Mouse (Mus musculus): ENCODE results near the gene Sh2d1b2. TPM values are rescaled to one million over a fixed set of nuclear protein-coding genes. Genes with fewer than 3 reads are reported as not detected.
"Not testable (repeated sequence)": the region's sequence is repeated elsewhere in the genome, so short reads cannot be mapped to it uniquely, and the experiment has no call there.

Sh2d1b2 gene
- not detected in 2 replicates for polyA plus RNA-seq (2015; fragmentation: Nextera tagmentation; extraction: Ambion mirVana)

- not testable (repeated sequence) for H3K36me3 ChIP-seq (replicated peaks; ENCODE audit: insufficient read depth, low read length); H3K9ac ChIP-seq (replicated peaks); H3K4me3 ChIP-seq (ENCODE audit: low read depth, low read length); H3K27ac ChIP-seq (ENCODE audit: low read depth); DNase-seq; H3K4me2 ChIP-seq (ENCODE audit: low read depth, low read length); H3K9me3 ChIP-seq (ENCODE audit: low read length); ATAC-seq; H3K4me1 ChIP-seq (ENCODE audit: insufficient read depth); H3K27me3 ChIP-seq (ENCODE audit: insufficient read depth, low read length)
- WGBS (ENCODE audit: insufficient replicate concordance) = 57% methylated on average over 5 of the region's 6 CpGs
Measured at GRCm38 (mm10) chr1:170232688-170233087, at the start of gene Sh2d1b2. TSS of gene Sh2d1b2 (plus strand) at chr1:170232749.

- Histone ChIP-seq H3K9me3 (ENCODE audit: low read length) (no peaks in the 10 kb centered on the region), H3K9ac (replicated peaks) (no peak overlapping the region), H3K36me3 (replicated peaks; ENCODE audit: insufficient read depth, low read length) (no peaks in the 10 kb centered on the region), H3K27me3 (ENCODE audit: insufficient read depth, low read length) (no peaks in the 10 kb centered on the region), H3K27ac (ENCODE audit: low read depth) (no peak overlapping the region), H3K4me3 (ENCODE audit: low read depth, low read length) (no peak overlapping the region), H3K4me1 (ENCODE audit: insufficient read depth) (no peaks in the 10 kb centered on the region), H3K4me2 (ENCODE audit: low read depth, low read length) (no peak overlapping the region)
- TF ChIP-seq EP300 (IDR thresholded peaks at IDR 0.05; ENCODE audit: low read depth) = no peak
- no peak for TF ChIP-seq CTCF (IDR thresholded peaks at IDR 0.05; ENCODE audit: low read depth)
- DNase-seq = no peak
- ATAC-seq = no peak
- WGBS (ENCODE audit: insufficient replicate concordance) = 58% methylated on average over 3 of the region's 3 CpGs
Measured at GRCm38 (mm10) chr1:170185137-170185536, 47.4 kb upstream of the Sh2d1b2 start.

- ATAC-seq = no peak
- WGBS (ENCODE audit: insufficient replicate concordance) = 61% methylated on average over 5 of the region's 5 CpGs
- H3K4me2 ChIP-seq (ENCODE audit: low read depth, low read length) = no peak overlapping the region
- TF ChIP-seq EP300 (IDR thresholded peaks at IDR 0.05; ENCODE audit: low read depth) = no peak
- no peaks in the 10 kb centered on the region for H3K9me3 ChIP-seq (ENCODE audit: low read length)
- H3K4me1 ChIP-seq (ENCODE audit: insufficient read depth) = no peaks in the 10 kb centered on the region
- H3K27ac ChIP-seq (ENCODE audit: low read depth) = no peak overlapping the region
- no peaks in the 10 kb centered on the region for H3K27me3 ChIP-seq (ENCODE audit: insufficient read depth, low read length)
- H3K36me3 ChIP-seq (replicated peaks; ENCODE audit: insufficient read depth, low read length) = no peaks in the 10 kb centered on the region; the same call in 1 of the 2 replicates
- no peak overlapping the region for H3K9ac ChIP-seq (replicated peaks)
- no peak overlapping the region for H3K4me3 ChIP-seq (ENCODE audit: low read depth, low read length)
- DNase-seq = no peak
Measured at GRCm38 (mm10) chr1:170186531-170186930, 46.0 kb upstream of the Sh2d1b2 start.

- Histone ChIP-seq H3K27ac (ENCODE audit: low read depth) (no peak overlapping the region), H3K4me2 (ENCODE audit: low read depth, low read length) (no peak overlapping the region), H3K4me3 (ENCODE audit: low read depth, low read length) (no peak overlapping the region), H3K9me3 (ENCODE audit: low read length) (no peaks in the 10 kb centered on the region), H3K9ac (replicated peaks) (no peak overlapping the region), H3K36me3 (replicated peaks; ENCODE audit: insufficient read depth, low read length) (peaks cover 10% of the 10 kb centered on the region), H3K27me3 (ENCODE audit: insufficient read depth, low read length) (no peaks in the 10 kb centered on the region), H3K4me1 (ENCODE audit: insufficient read depth) (no peaks in the 10 kb centered on the region)
- WGBS (ENCODE audit: insufficient replicate concordance) = 79% methylated on average over 11 of the region's 11 CpGs
- ATAC-seq = no peak
- TF ChIP-seq EP300 (IDR thresholded peaks at IDR 0.05; ENCODE audit: low read depth) = no peak
- no peak for TF ChIP-seq CTCF (IDR thresholded peaks at IDR 0.05; ENCODE audit: low read depth)
- DNase-seq = no peak
Measured at GRCm38 (mm10) chr1:170188601-170189000, 43.9 kb upstream of the Sh2d1b2 start.

- WGBS (ENCODE audit: insufficient replicate concordance) = 57% methylated on average over 4 of the region's 4 CpGs
- ATAC-seq = no peak
- no peak overlapping the region for H3K27ac ChIP-seq (ENCODE audit: low read depth)
Measured at GRCm38 (mm10) chr1:170190225-170190624, 42.3 kb upstream of the Sh2d1b2 start.

GRCm38 (mm10) chr1:170191925-170192324 lies 40.6 kb upstream of the Sh2d1b2 start:
- 89% methylated on average over 1 of the region's 1 CpGs for WGBS (ENCODE audit: insufficient replicate concordance)
- Histone ChIP-seq H3K9me3 (ENCODE audit: low read length) (no peaks in the 10 kb centered on the region), H3K4me1 (ENCODE audit: insufficient read depth) (no peaks in the 10 kb centered on the region), H3K4me2 (ENCODE audit: low read depth, low read length) (no peak overlapping the region), H3K9ac (replicated peaks) (no peak overlapping the region), H3K27me3 (ENCODE audit: insufficient read depth, low read length) (no peaks in the 10 kb centered on the region), H3K4me3 (ENCODE audit: low read depth, low read length) (no peak overlapping the region), H3K27ac (ENCODE audit: low read depth) (no peak overlapping the region), H3K36me3 (replicated peaks; ENCODE audit: insufficient read depth, low read length) (peaks cover 41% of the 10 kb centered on the region)
- ATAC-seq = no peak
- no peak for TF ChIP-seq EP300 (IDR thresholded peaks at IDR 0.05; ENCODE audit: low read depth)
- no peak for TF ChIP-seq CTCF (IDR thresholded peaks at IDR 0.05; ENCODE audit: low read depth)
- DNase-seq = no peak

More at GRCm38 (mm10) chr1:170190225-170190624, 42.3 kb upstream of the Sh2d1b2 start:
- DNase-seq = no peak
- H3K36me3 ChIP-seq (replicated peaks; ENCODE audit: insufficient read depth, low read length) = peaks cover 26% of the 10 kb centered on the region
- H3K9ac ChIP-seq (replicated peaks) = no peak overlapping the region
- H3K4me3 ChIP-seq (ENCODE audit: low read depth, low read length) = no peak overlapping the region
- H3K4me1 ChIP-seq (ENCODE audit: insufficient read depth) = no peaks in the 10 kb centered on the region
- no peaks in the 10 kb centered on the region for H3K27me3 ChIP-seq (ENCODE audit: insufficient read depth, low read length)
- no peak for TF ChIP-seq CTCF (IDR thresholded peaks at IDR 0.05; ENCODE audit: low read depth)
- H3K4me2 ChIP-seq (ENCODE audit: low read depth, low read length) = no peak overlapping the region
- no peaks in the 10 kb centered on the region for H3K9me3 ChIP-seq (ENCODE audit: low read length)

GRCm38 (mm10) chr1:170196211-170196610 lies 36.3 kb upstream of the Sh2d1b2 start:
- Histone ChIP-seq H3K36me3 (replicated peaks; ENCODE audit: insufficient read depth, low read length) (peaks cover 69% of the 10 kb centered on the region), H3K4me2 (ENCODE audit: low read depth, low read length) (no peak overlapping the region), H3K27ac (ENCODE audit: low read depth) (peak overlapping the region; percentile 0; the same call in 1 of the 2 replicates), H3K27me3 (ENCODE audit: insufficient read depth, low read length) (no peaks in the 10 kb centered on the region), H3K4me3 (ENCODE audit: low read depth, low read length) (no peak overlapping the region), H3K9me3 (ENCODE audit: low read length) (no peaks in the 10 kb centered on the region), H3K4me1 (ENCODE audit: insufficient read depth) (no peaks in the 10 kb centered on the region), H3K9ac (replicated peaks) (no peak overlapping the region)
- TF ChIP-seq EP300 (IDR thresholded peaks at IDR 0.05; ENCODE audit: low read depth) (peak; percentile 26; the same call in 1 of the 2 replicates), CTCF (IDR thresholded peaks at IDR 0.05; ENCODE audit: low read depth) (no peak)
- WGBS (ENCODE audit: insufficient replicate concordance) = 75% methylated on average over 8 of the region's 8 CpGs
- ATAC-seq (no peak), DNase-seq (no peak)
